Mouse (Mus musculus): Measurements from ENCODE around the gene Erc2.

DNA sequence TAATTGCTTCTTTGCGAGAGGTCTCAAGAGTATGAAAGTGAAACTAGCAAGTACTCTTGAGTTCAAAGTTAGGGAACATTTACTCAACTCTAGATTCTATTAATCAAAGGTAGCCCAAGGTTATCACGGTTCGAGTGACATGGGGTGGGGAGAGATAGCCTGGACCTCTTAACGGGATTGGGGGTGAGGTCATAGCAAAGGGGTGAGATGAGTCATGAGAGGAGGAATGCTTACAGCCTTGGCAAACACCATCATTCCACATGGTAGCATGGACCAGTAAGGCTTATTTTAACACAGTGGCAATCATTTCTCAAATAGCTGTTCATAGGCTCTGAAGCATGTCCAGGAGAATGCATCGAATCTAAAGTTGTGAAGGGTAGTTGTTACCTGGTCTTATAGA lies 134.7 kb downstream of the Erc2 start:
- TF ChIP-seq CTCF (IDR thresholded peaks at IDR 0.05; ENCODE audit: low read depth, low read length) (no peak), POLR2A (IDR thresholded peaks at IDR 0.05; ENCODE audit: extremely low read depth, insufficient read depth, low read length) (no peak)
